Mouse (Mus musculus): ENCODE measurements around the gene Slc25a13. TPM values are rescaled to one million over a fixed set of nuclear protein-coding genes. Genes with fewer than 3 reads are reported as not detected.

Gene Slc25a13
- polyA plus RNA-seq, 1 experiment from 2014 or later = 37.9 TPM

- Histone ChIP-seq H3K4me2 (ENCODE audit: low read length) (no peak overlapping the region), H3K4me1 (replicated peaks; ENCODE audit: control insufficient read depth, insufficient read depth, low read length) (no peaks in the 10 kb centered on the region; the same call in 1 of the 2 replicates), H3K27ac (ENCODE audit: low read depth) (no peak overlapping the region), H3K4me3 (ENCODE audit: low read depth, low read length) (no peak overlapping the region), H3K36me3 (ENCODE audit: control insufficient read depth, insufficient read depth, low read length) (peaks cover 10% of the 10 kb centered on the region; the same call in 1 of the 2 replicates), H3K9ac (ENCODE audit: low read length) (no peak overlapping the region), H3K9me3 (ENCODE audit: control insufficient read depth, low read length) (no peaks in the 10 kb centered on the region), H3K27me3 (replicated peaks; ENCODE audit: control insufficient read depth, insufficient read depth, low read length) (no peaks in the 10 kb centered on the region)
- ATAC-seq (replicated peaks; ENCODE audit: low FRiP score, low TSS enrichment, low read depth) = no peak
- no peak for DNase-seq (ENCODE audit: low spot score)
- WGBS = 88% methylated on average over 9 of the region's 9 CpGs
These were observed 111.4 kb downstream of the Slc25a13 start for GRCm38 (mm10) chr6:6105586-6105985.

DNA sequence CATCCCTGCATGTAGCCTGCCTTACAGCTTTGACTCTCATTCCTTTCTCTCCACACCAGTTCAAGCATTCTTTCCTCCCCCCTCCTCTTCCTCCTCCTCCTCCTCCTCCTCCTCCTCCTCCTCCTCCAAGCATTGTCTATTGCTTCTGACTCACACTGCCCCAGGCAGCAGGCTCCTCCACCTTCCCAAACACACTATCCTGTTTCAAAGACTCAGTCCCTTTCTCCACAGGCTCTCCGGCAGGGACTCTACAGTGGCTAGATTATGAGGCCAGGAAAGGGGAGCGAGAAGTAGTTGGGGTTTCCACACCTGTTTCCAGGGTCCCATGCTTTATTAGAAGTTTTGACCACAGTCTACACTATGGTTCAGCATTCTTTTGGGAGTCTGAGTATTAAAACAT is 113.5 kb downstream of the Slc25a13 start:
- DNase-seq (ENCODE audit: low spot score) (no peak), ATAC-seq (replicated peaks; ENCODE audit: low FRiP score, low TSS enrichment, low read depth) (no peak)
- H3K4me2 ChIP-seq (ENCODE audit: low read length) = no peak overlapping the region
- H3K36me3 ChIP-seq (ENCODE audit: control insufficient read depth, insufficient read depth, low read length) = peaks cover 6% of the 10 kb centered on the region; the same call in 1 of the 2 replicates
- no peak overlapping the region for H3K27ac ChIP-seq (ENCODE audit: low read depth)
- no peaks in the 10 kb centered on the region for H3K27me3 ChIP-seq (replicated peaks; ENCODE audit: control insufficient read depth, insufficient read depth, low read length)
- H3K9ac ChIP-seq (ENCODE audit: low read length) = no peak overlapping the region
- H3K4me3 ChIP-seq (ENCODE audit: low read depth, low read length) = no peak overlapping the region
- no peaks in the 10 kb centered on the region for H3K9me3 ChIP-seq (ENCODE audit: control insufficient read depth, low read length)
- WGBS = 76% methylated on average over 2 of the region's 2 CpGs
- H3K4me1 ChIP-seq (replicated peaks; ENCODE audit: control insufficient read depth, insufficient read depth, low read length) = no peaks in the 10 kb centered on the region; the same call in 1 of the 2 replicates

DNA sequence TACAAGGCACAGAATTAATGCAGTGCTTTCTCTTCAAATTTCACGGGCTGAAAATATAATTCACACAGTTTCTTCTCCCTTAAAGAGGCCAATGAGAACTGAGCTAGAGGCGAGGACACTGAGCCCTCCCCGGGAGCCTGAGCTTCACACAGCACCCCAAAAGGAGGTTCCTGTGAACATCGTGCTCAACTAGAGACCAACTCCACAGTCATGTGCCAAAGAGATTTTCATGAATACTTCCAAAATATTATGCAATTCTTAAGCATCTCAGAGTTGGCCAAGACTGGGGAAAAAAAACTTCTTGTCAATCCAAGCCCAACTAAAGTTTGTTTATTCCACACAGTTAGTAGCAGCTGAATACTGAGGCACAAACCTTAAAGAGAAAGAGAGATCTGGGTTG is 115.4 kb downstream of the Slc25a13 start:
- Histone ChIP-seq H3K36me3 (ENCODE audit: control insufficient read depth, insufficient read depth, low read length) (no peaks in the 10 kb centered on the region; the same call in 1 of the 2 replicates), H3K9me3 (ENCODE audit: control insufficient read depth, low read length) (no peaks in the 10 kb centered on the region), H3K4me2 (ENCODE audit: low read length) (no peak overlapping the region), H3K9ac (ENCODE audit: low read length) (no peak overlapping the region), H3K4me1 (replicated peaks; ENCODE audit: control insufficient read depth, insufficient read depth, low read length) (no peaks in the 10 kb centered on the region; the same call in 1 of the 2 replicates), H3K4me3 (ENCODE audit: low read depth, low read length) (no peak overlapping the region), H3K27ac (ENCODE audit: low read depth) (no peak overlapping the region), H3K27me3 (replicated peaks; ENCODE audit: control insufficient read depth, insufficient read depth, low read length) (no peaks in the 10 kb centered on the region)
- DNase-seq (ENCODE audit: low spot score) (no peak), ATAC-seq (replicated peaks; ENCODE audit: low FRiP score, low TSS enrichment, low read depth) (no peak)
- 81% methylated on average over 4 of the region's 4 CpGs for WGBS

- Histone ChIP-seq H3K4me2 (ENCODE audit: low read length) (no peak overlapping the region), H3K27ac (ENCODE audit: low read depth) (no peak overlapping the region), H3K36me3 (ENCODE audit: control insufficient read depth, insufficient read depth, low read length) (peaks cover 4% of the 10 kb centered on the region; the same call in 1 of the 2 replicates), H3K4me1 (replicated peaks; ENCODE audit: control insufficient read depth, insufficient read depth, low read length) (no peaks in the 10 kb centered on the region; the same call in 1 of the 2 replicates), H3K27me3 (replicated peaks; ENCODE audit: control insufficient read depth, insufficient read depth, low read length) (no peaks in the 10 kb centered on the region), H3K9me3 (ENCODE audit: control insufficient read depth, low read length) (no peaks in the 10 kb centered on the region), H3K4me3 (ENCODE audit: low read depth, low read length) (no peak overlapping the region), H3K9ac (ENCODE audit: low read length) (no peak overlapping the region)
- 69% methylated on average over 9 of the region's 9 CpGs for WGBS
- ATAC-seq (replicated peaks; ENCODE audit: low FRiP score, low TSS enrichment, low read depth) = 0 out of 2 replicates have a peak, but pooled peaks have one; percentile 19
- DNase-seq (ENCODE audit: low spot score) = no peak
These were observed 116.0 kb downstream of the Slc25a13 start for GRCm38 (mm10) chr6:6100892-6101480.

DNA sequence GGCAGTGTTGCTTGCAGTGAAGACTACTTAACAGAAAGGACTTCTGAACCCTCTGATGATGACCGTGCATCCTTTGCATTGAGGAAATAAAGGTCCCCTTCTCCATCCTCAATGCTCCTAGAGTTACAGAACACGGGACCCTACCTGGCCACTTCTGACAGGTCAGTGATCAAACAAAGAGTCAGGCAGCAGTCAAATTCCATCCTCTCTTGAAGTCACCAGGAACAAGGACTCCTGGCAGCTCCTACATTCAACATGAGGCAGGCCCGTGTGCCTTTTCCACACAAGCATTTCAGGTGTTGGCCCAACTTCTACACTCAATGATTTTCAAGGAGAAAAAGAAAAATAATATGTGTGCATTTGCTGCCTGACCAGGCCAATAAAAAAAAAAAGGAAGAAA is 123.0 kb downstream of the Slc25a13 start:
- Histone ChIP-seq H3K4me3 (ENCODE audit: low read depth, low read length) (no peak overlapping the region), H3K27me3 (replicated peaks; ENCODE audit: control insufficient read depth, insufficient read depth, low read length) (no peaks in the 10 kb centered on the region), H3K27ac (ENCODE audit: low read depth) (no peak overlapping the region), H3K9ac (ENCODE audit: low read length) (no peak overlapping the region), H3K4me2 (ENCODE audit: low read length) (no peak overlapping the region), H3K36me3 (ENCODE audit: control insufficient read depth, insufficient read depth, low read length) (peaks cover 17% of the 10 kb centered on the region), H3K4me1 (replicated peaks; ENCODE audit: control insufficient read depth, insufficient read depth, low read length) (no peaks in the 10 kb centered on the region), H3K9me3 (ENCODE audit: control insufficient read depth, low read length) (no peaks in the 10 kb centered on the region)
- ATAC-seq (replicated peaks; ENCODE audit: low FRiP score, low TSS enrichment, low read depth) = no peak
- 65% methylated on average over 3 of the region's 3 CpGs for WGBS
- DNase-seq (ENCODE audit: low spot score) = no peak

- Histone ChIP-seq H3K4me1 (replicated peaks; ENCODE audit: control insufficient read depth, insufficient read depth, low read length) (no peaks in the 10 kb centered on the region), H3K9ac (ENCODE audit: low read length) (no peak overlapping the region), H3K4me2 (ENCODE audit: low read length) (no peak overlapping the region), H3K36me3 (ENCODE audit: control insufficient read depth, insufficient read depth, low read length) (peaks cover 17% of the 10 kb centered on the region), H3K4me3 (ENCODE audit: low read depth, low read length) (no peak overlapping the region), H3K27ac (ENCODE audit: low read depth) (no peak overlapping the region), H3K9me3 (ENCODE audit: control insufficient read depth, low read length) (no peaks in the 10 kb centered on the region), H3K27me3 (replicated peaks; ENCODE audit: control insufficient read depth, insufficient read depth, low read length) (no peaks in the 10 kb centered on the region)
- DNase-seq (ENCODE audit: low spot score) (no peak), ATAC-seq (replicated peaks; ENCODE audit: low FRiP score, low TSS enrichment, low read depth) (no peak)
- WGBS = 46% methylated on average over 3 of the region's 3 CpGs
These were observed 123.5 kb downstream of the Slc25a13 start for GRCm38 (mm10) chr6:6093522-6093921.

DNA sequence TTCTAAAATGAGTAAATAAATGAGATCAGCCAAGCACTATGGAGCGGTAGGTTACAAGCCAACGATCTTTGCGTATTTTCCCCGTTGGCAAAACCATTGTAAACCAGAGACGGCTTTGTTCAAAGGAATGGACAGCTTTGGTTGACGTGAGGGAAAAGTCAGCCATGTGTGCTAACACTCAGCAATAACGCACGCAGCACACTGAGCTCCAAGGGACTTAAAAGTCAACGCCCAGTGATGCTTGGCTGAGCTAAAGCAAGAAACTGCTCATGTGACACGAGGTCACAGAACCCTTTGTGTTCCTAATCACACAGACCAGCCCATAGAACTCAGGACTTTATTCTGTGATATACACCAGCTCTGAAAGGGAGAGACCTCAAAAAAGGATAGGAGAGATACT is 124.5 kb downstream of the Slc25a13 start:
- no peak overlapping the region for H3K27ac ChIP-seq (ENCODE audit: low read depth)
- H3K4me1 ChIP-seq (replicated peaks; ENCODE audit: control insufficient read depth, insufficient read depth, low read length) = no peaks in the 10 kb centered on the region
- no peaks in the 10 kb centered on the region for H3K9me3 ChIP-seq (ENCODE audit: control insufficient read depth, low read length)
- H3K36me3 ChIP-seq (ENCODE audit: control insufficient read depth, insufficient read depth, low read length) = peaks cover 17% of the 10 kb centered on the region
- DNase-seq (ENCODE audit: low spot score) (no peak), ATAC-seq (replicated peaks; ENCODE audit: low FRiP score, low TSS enrichment, low read depth) (no peak)
- H3K9ac ChIP-seq (ENCODE audit: low read length) = no peak overlapping the region
- no peak overlapping the region for H3K4me3 ChIP-seq (ENCODE audit: low read depth, low read length)
- no peak overlapping the region for H3K4me2 ChIP-seq (ENCODE audit: low read length)
- 87% methylated on average over 10 of the region's 10 CpGs for WGBS
- no peaks in the 10 kb centered on the region for H3K27me3 ChIP-seq (replicated peaks; ENCODE audit: control insufficient read depth, insufficient read depth, low read length)

DNA sequence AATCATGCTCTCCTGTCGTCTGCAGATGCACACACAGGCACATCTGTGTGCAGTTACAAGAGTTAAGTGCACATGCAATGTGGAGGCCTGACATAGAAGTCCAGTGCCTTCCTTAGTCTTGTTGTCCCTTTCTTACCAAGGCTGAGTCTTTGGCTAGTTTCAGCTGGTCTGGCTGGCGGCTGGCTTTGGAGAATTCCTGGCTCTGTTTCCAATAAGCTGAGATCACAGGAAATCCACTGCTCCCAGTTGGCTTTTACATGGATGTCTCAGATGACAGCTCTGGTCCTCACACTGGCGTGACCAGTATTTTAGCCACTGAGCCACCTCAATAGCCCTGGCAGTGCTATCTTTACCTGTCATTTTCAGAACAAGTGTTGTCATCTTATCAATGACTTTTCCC is 126.0 kb downstream of the Slc25a13 start:
- Histone ChIP-seq H3K4me2 (ENCODE audit: low read length) (no peak overlapping the region), H3K9ac (ENCODE audit: low read length) (no peak overlapping the region), H3K27me3 (replicated peaks; ENCODE audit: control insufficient read depth, insufficient read depth, low read length) (no peaks in the 10 kb centered on the region), H3K9me3 (ENCODE audit: control insufficient read depth, low read length) (no peaks in the 10 kb centered on the region), H3K27ac (ENCODE audit: low read depth) (no peak overlapping the region), H3K4me1 (replicated peaks; ENCODE audit: control insufficient read depth, insufficient read depth, low read length) (no peaks in the 10 kb centered on the region), H3K4me3 (ENCODE audit: low read depth, low read length) (no peak overlapping the region), H3K36me3 (ENCODE audit: control insufficient read depth, insufficient read depth, low read length) (peaks cover 14% of the 10 kb centered on the region)
- no peak for DNase-seq (ENCODE audit: low spot score)
- WGBS = 85% methylated on average over 3 of the region's 3 CpGs
- no peak for ATAC-seq (replicated peaks; ENCODE audit: low FRiP score, low TSS enrichment, low read depth)

- Histone ChIP-seq H3K27me3 (replicated peaks; ENCODE audit: control insufficient read depth, insufficient read depth, low read length) (no peaks in the 10 kb centered on the region), H3K9ac (ENCODE audit: low read length) (no peak overlapping the region), H3K4me1 (replicated peaks; ENCODE audit: control insufficient read depth, insufficient read depth, low read length) (no peaks in the 10 kb centered on the region), H3K36me3 (ENCODE audit: control insufficient read depth, insufficient read depth, low read length) (peaks cover 11% of the 10 kb centered on the region; the same call in 1 of the 2 replicates), H3K4me2 (ENCODE audit: low read length) (no peak overlapping the region), H3K4me3 (ENCODE audit: low read depth, low read length) (no peak overlapping the region), H3K9me3 (ENCODE audit: control insufficient read depth, low read length) (no peaks in the 10 kb centered on the region), H3K27ac (ENCODE audit: low read depth) (no peak overlapping the region)
- ATAC-seq (replicated peaks; ENCODE audit: low FRiP score, low TSS enrichment, low read depth) = no peak
- WGBS = 82% methylated on average over 4 of the region's 4 CpGs
- DNase-seq (ENCODE audit: low spot score) = no peak
These were observed 128.8 kb downstream of the Slc25a13 start for GRCm38 (mm10) chr6:6088151-6088550.
